Mouse (Mus musculus): ENCODE measurements around the gene Srsf11.

- TF ChIP-seq GATA1 (IDR thresholded peaks at IDR 0.05; ENCODE audit: borderline replicate concordance, low read length) (no peak), CTCF (IDR thresholded peaks at IDR 0.05; ENCODE audit: low read depth, low read length) (no peak), POLR2AphosphoS5 (IDR thresholded peaks at IDR 0.05; ENCODE audit: insufficient replicate concordance, low read depth, low read length) (no peak)
Measured at GRCm38 (mm10) chr3:158075004-158075403, 38.6 kb upstream of the Srsf11 start.

All from G1E (cell line).